ENCODE assay signal across 13 mouse cellular contexts in genomic region chr14:119250353-119250752, GRCm38 (mm10).
"Had no signal": no experiment of that assay in that cellular context is flagged by ENCODE, and none has a peak within 500 bp of the region (broad histone marks: within the 10 kb centered on the region; RNA-seq: fewer than 3 reads in every experiment).

No protein-coding gene starts in this region.

- H3K4me1 ChIP-seq: midbrain, embryonic 13.5 days had no signal

- H3K9ac ChIP-seq: liver, embryonic 14.5 days; liver, postnatal 0 days; lung, embryonic 14.5 days; midbrain, embryonic 13.5 days had no signal

- H3K27me3 ChIP-seq: midbrain, embryonic 13.5 days had no signal

- ATAC-seq: liver, postnatal 0 days; lung, postnatal 0 days; midbrain, embryonic 13.5 days; midbrain, embryonic 16.5 days had no signal

- H3K36me3 ChIP-seq: midbrain, embryonic 13.5 days had no signal

- H3K27ac ChIP-seq: liver, embryonic 14.5 days; macrophage; midbrain, embryonic 13.5 days had no signal

- DNase-seq: kidney, adult 9 months; kidney, postnatal 14 days; kidney, postnatal 4 days; liver, postnatal 0 days; lung, embryonic 14.5 days; thymus, adult 18-20 months; thymus, postnatal 36 days had no signal

- H3K4me3 ChIP-seq: midbrain, embryonic 13.5 days had no signal

- H3K4me2 ChIP-seq: liver, embryonic 11.5 days; lung, embryonic 14.5 days; midbrain, embryonic 13.5 days had no signal
